Mouse (Mus musculus) testis, adult 2 months (tissue): ENCODE measurements at regions not wholly inside any gene's neighbourhood (a gene's known extent, or its start where the extent isn't known, plus 50 kb on each side); places are given as distances from the start of the nearest gene placed in this dataset.

Experiments
- CTCF ChIP-seq: fragments of 200-500 bp; IDR thresholded peaks from 2 replicates; pipeline ENCODE4 v1.5.1; 2012; ENCODE audit warnings: low read depth, mild to moderate bottlenecking, inconsistent platforms, low read length, moderate library complexity; ENCODE audit not compliant: control insufficient read depth, insufficient read depth, insufficient replicate concordance
- POLR2A ChIP-seq: fragments of 200-500 bp; IDR thresholded peaks from 2 replicates; pipeline ENCODE4 v1.6.1; 2012; ENCODE audit warnings: low read depth, mild to moderate bottlenecking, inconsistent platforms, low read length, moderate library complexity; ENCODE audit not compliant: control insufficient read depth

DNA sequence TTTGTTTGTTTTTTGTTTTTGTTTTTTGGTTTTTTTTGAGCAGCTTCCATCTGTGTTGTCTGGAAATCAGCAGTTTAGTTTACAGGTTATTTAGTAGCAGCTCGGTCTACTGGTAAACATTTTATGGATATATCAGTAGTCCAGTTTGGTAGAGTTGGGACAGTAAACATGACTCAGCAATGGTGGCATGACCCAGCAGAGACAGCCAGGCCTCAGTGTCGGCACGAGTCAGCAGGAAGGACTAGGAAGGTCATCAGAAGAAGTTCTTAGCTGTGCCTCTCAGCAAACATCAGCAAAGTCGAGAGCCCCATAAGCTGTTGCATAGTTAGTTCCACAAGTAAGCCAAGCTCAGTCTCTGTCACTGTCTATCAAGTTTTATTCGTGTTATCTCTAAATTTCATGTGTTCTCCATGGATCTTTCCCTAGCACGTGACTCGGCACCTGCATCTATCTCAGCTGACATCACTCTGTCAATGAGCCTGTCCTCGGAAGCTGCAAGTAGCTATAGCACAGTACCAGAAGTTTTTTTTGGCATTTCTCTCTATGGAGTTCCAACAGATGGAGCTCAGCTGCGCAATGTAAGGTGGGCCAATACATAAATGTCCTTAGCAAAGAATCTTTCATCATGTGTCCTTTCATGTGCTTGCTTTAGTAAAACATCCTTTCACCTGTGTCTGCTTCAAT, 71.3 kb downstream of the Ackr3 start:
- TF ChIP-seq POLR2A (no peak), CTCF (no peak)
